Mouse (Mus musculus) naive thymus-derived CD4-positive, alpha-beta T cell, adult 2 months (primary cell): ENCODE data around the gene Gnat2.
A peak's percentile ranks its signal among the peaks of the same experiment; 100 is the strongest.

ENCODE experiments used
- DNase-seq: peaks from one replicate; pipeline ENCODE4 v3.0.0-alpha.2; 2011; ENCODE audit warnings: low read depth

The Gnat2 gene

GRCm38 (mm10) chr3:108092536-108093115 lies at the start of gene Gnat2:
Gene Gnat2 (plus strand): TSS chr3:108092789.
- DNase-seq: no peak

- peak; percentile 89 for DNase-seq
Observed at GRCm38 (mm10) chr3:108044394-108045140, 48.0 kb upstream of the Gnat2 start, which contains the start of gene Gstm4. Gene Gstm4 (minus strand): TSS chr3:108044894.

GRCm38 (mm10) chr3:108046944-108047655 lies 45.5 kb upstream of the Gnat2 start:
- DNase-seq: no peak

- DNase-seq: no peak
Observed at GRCm38 (mm10) chr3:108048306-108048705, 44.3 kb upstream of the Gnat2 start.

GRCm38 (mm10) chr3:108050493-108050892 lies 42.1 kb upstream of the Gnat2 start:
- no peak for DNase-seq

GRCm38 (mm10) chr3:108061420-108061819 lies 31.2 kb upstream of the Gnat2 start:
- DNase-seq: peak; percentile 86

- no peak for DNase-seq
Observed at GRCm38 (mm10) chr3:108062648-108063047, 29.9 kb upstream of the Gnat2 start.

GRCm38 (mm10) chr3:108064672-108065071 lies 27.9 kb upstream of the Gnat2 start:
- DNase-seq: no peak

GRCm38 (mm10) chr3:108065551-108065950 lies 27.0 kb upstream of the Gnat2 start:
- no peak for DNase-seq

GRCm38 (mm10) chr3:108067370-108067934 lies 25.1 kb upstream of the Gnat2 start:
- DNase-seq: no peak

GRCm38 (mm10) chr3:108068826-108069225 lies 23.8 kb upstream of the Gnat2 start:
- DNase-seq: no peak

- DNase-seq: no peak
Observed at GRCm38 (mm10) chr3:108069231-108069870, 23.2 kb upstream of the Gnat2 start.

- peak; percentile 84 for DNase-seq
Observed at GRCm38 (mm10) chr3:108070295-108071293, 22.0 kb upstream of the Gnat2 start.

GRCm38 (mm10) chr3:108072983-108073569 lies 19.5 kb upstream of the Gnat2 start:
- no peak for DNase-seq

GRCm38 (mm10) chr3:108076836-108077235 lies 15.8 kb upstream of the Gnat2 start:
- DNase-seq: no peak

- DNase-seq: no peak
Observed at GRCm38 (mm10) chr3:108081681-108082080, 10.9 kb upstream of the Gnat2 start.

GRCm38 (mm10) chr3:108082251-108082875 lies 10.2 kb upstream of the Gnat2 start:
- no peak for DNase-seq

- no peak for DNase-seq
Observed at GRCm38 (mm10) chr3:108083161-108083560, 9.4 kb upstream of the Gnat2 start.

GRCm38 (mm10) chr3:108083904-108084407 lies 8.6 kb upstream of the Gnat2 start:
- DNase-seq: peak; percentile 14

GRCm38 (mm10) chr3:108084767-108085270 lies 7.8 kb upstream of the Gnat2 start:
- no peak for DNase-seq
